Mouse (Mus musculus) embryonic fibroblast, embryonic 13.5 days (primary cell): ENCODE measurements around the gene Prelp.

Source experiments
- CTCF ChIP-seq: IDR thresholded peaks from 2 replicates; pipeline ENCODE4 v1.5.1; 2011; ENCODE audit warnings: mild to moderate bottlenecking, control low read depth, low read length, moderate library complexity, borderline replicate concordance; ENCODE audit not compliant: insufficient read depth
- POLR2A ChIP-seq: IDR thresholded peaks from 2 replicates; pipeline ENCODE4 v1.6.1; 2011; ENCODE audit warnings: low read depth, mild to moderate bottlenecking, control low read depth, low read length, moderate library complexity

DNA sequence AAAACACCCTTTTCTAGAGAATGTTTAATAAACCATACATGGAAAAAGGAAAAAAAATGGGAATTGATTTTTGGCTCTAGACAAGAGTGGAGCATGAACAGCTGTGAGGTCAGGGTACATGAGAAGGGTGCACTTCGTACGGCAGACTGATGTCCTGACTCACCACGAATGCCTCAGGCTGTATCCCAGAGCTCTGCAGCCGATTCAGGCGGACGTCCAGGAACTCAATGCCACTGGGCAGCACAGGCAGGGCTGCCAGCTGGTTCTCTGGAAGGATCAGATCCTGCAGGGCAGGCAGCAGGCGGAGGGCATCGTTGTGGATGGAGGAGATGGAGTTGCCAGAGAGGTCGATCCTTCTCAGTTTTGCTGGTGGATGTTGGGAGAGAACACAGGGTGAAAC lies 20.4 kb downstream of the Prelp start:
- TF ChIP-seq CTCF: no peak
- no peak for TF ChIP-seq POLR2A
